Mouse (Mus musculus) midbrain, postnatal 0 days (tissue): Measurements from ENCODE around the gene Dxo. TPM values are rescaled to one million over a fixed set of nuclear protein-coding genes. Genes with fewer than 3 reads are reported as not detected.
"Not testable (repeated sequence)": the region's sequence is repeated elsewhere in the genome, so short reads cannot be mapped to it uniquely, and the experiment has no call there.

Source experiments
- ATAC-seq: fragments of 200-750 bp; cut with Nextera tagmentation; 2 replicates; pipeline ENCODE4 v1.8.0; 2017; ENCODE audit warnings: moderate number of reproducible peaks, mild to moderate bottlenecking, moderate TSS enrichment, moderate library complexity; ENCODE audit not compliant: low FRiP score
- DNase-seq: peaks from one replicate; pipeline ENCODE4 v3.0.0-alpha.2; 2015; ENCODE audit warnings: low spot score
- H3K27ac ChIP-seq: fragments of 300-500 bp; sonication (generic); 2 replicates; pipeline ENCODE4 v1.5.1; 2014; ENCODE audit warnings: low read depth, mild to moderate bottlenecking, low read length, mixed read lengths
- H3K27me3 ChIP-seq: fragments of 300-500 bp; sonication (generic); 2 replicates; pipeline ENCODE4 v1.6.1; 2014; ENCODE audit warnings: low read length, control low read depth, mixed read lengths; ENCODE audit not compliant: insufficient read depth
- H3K36me3 ChIP-seq: fragments of 300-500 bp; sonication (generic); 2 replicates; pipeline ENCODE4 v1.6.1; 2014; ENCODE audit warnings: low read length, control low read depth, mixed read lengths; ENCODE audit not compliant: insufficient read depth
- H3K4me1 ChIP-seq: fragments of 300-500 bp; sonication (generic); 2 replicates; pipeline ENCODE4 v1.6.1; 2014; ENCODE audit warnings: mild to moderate bottlenecking, control low read depth, antibody characterized with exemption, low read length, mixed read lengths; ENCODE audit not compliant: insufficient read depth
- H3K4me2 ChIP-seq: fragments of 300-500 bp; sonication (generic); 2 replicates; pipeline ENCODE4 v1.6.1; 2014; ENCODE audit warnings: low read depth, mild to moderate bottlenecking, low read length, mixed read lengths; ENCODE audit not compliant: poor library complexity, severe bottlenecking
- H3K4me3 ChIP-seq: fragments of 300-500 bp; sonication (generic); 2 replicates; pipeline ENCODE4 v1.5.1; 2014; ENCODE audit warnings: low read depth, mild to moderate bottlenecking, low read length, moderate library complexity
- H3K9ac ChIP-seq: fragments of 300-500 bp; sonication (generic); replicated peaks from 2 replicates; pipeline ENCODE4 v1.6.1; 2014; ENCODE audit warnings: mild to moderate bottlenecking, low read length, moderate library complexity, mixed read lengths; ENCODE audit not compliant: poor library complexity, severe bottlenecking
- H3K9me3 ChIP-seq: fragments of 300-500 bp; sonication (generic); 2 replicates; pipeline ENCODE4 v1.6.1; 2016; ENCODE audit warnings: low read length, control low read depth
- CTCF ChIP-seq: IDR thresholded peaks from 2 replicates; pipeline ENCODE4 v1.5.1; 2016; ENCODE audit warnings: antibody characterized with exemption, mild to moderate bottlenecking
- WGBS: fragments of 180-500 bp; shearing (Covaris S2); extraction: QIAGEN DNeasy Blood & Tissue Kit; methylation state at CpG from one replicate; pipeline ENCODE4 v1.1.7; 2014; 5-methylcytosine and 5-hydroxymethylcytosine counted together
- polyA plus RNA-seq: library from polyadenylated mRNA; unstranded; fragments of >200 nt; fragmentation: Nextera tagmentation; extraction: Ambion mirVana; gene quantifications from 2 replicates; pipeline ENCODE4 v1.2.1, GENCODE M21; 2015
- total RNA-seq: library from RNA; depleted of rRNA; stranded (reverse); fragments of >200 nt; gene quantifications from 2 replicates; pipeline ENCODE4 v1.2.3, GENCODE M21; 2014

Gene Dxo
- total and polyA plus RNA-seq, 2 experiments from 2014 or later = 40.7 to 56.4 TPM

GRCm38 (mm10) chr17:34804871-34805562, 31.8 kb upstream of the Dxo start:
- DNase-seq (no peak), ATAC-seq (no peak)
- Histone ChIP-seq H3K4me2 (no peak overlapping the region), H3K9ac (no peak overlapping the region), H3K36me3 (no peaks in the 10 kb centered on the region; the same call in 1 of the 2 replicates), H3K27me3 (no peaks in the 10 kb centered on the region), H3K9me3 (no peaks in the 10 kb centered on the region; the same call in 1 of the 2 replicates), H3K4me1 (no peaks in the 10 kb centered on the region), H3K27ac (no peak overlapping the region), H3K4me3 (no peak overlapping the region)
- WGBS = 76% methylated on average over 6 of the region's 6 CpGs
- peak; percentile 41 for TF ChIP-seq CTCF

GRCm38 (mm10) chr17:34807176-34807575, 29.6 kb upstream of the Dxo start:
- 74% methylated on average over 3 of the region's 3 CpGs for WGBS
- Histone ChIP-seq H3K9ac (no peak overlapping the region), H3K4me2 (no peak overlapping the region), H3K36me3 (no peaks in the 10 kb centered on the region; the same call in 1 of the 2 replicates), H3K9me3 (no peaks in the 10 kb centered on the region; the same call in 1 of the 2 replicates), H3K4me1 (no peaks in the 10 kb centered on the region), H3K27ac (no peak overlapping the region), H3K27me3 (no peaks in the 10 kb centered on the region), H3K4me3 (no peak overlapping the region)
- DNase-seq (no peak), ATAC-seq (no peak)
- no peak for TF ChIP-seq CTCF

GRCm38 (mm10) chr17:34808599-34809205, 28.1 kb upstream of the Dxo start:
- 82% methylated on average over 6 of the region's 6 CpGs for WGBS
- Histone ChIP-seq H3K9ac (no peak overlapping the region), H3K4me3 (no peak overlapping the region), H3K27me3 (no peaks in the 10 kb centered on the region), H3K27ac (no peak overlapping the region), H3K9me3 (no peaks in the 10 kb centered on the region; the same call in 1 of the 2 replicates), H3K36me3 (no peaks in the 10 kb centered on the region; the same call in 1 of the 2 replicates), H3K4me1 (no peaks in the 10 kb centered on the region), H3K4me2 (no peak overlapping the region)
- DNase-seq (no peak), ATAC-seq (no peak)
- no peak for TF ChIP-seq CTCF

GRCm38 (mm10) chr17:34810411-34810810, 26.4 kb upstream of the Dxo start:
- not testable (repeated sequence) for ATAC-seq, DNase-seq, H3K4me2 ChIP-seq, H3K27ac ChIP-seq, H3K9me3 ChIP-seq, H3K36me3 ChIP-seq, H3K4me1 ChIP-seq, H3K27me3 ChIP-seq, H3K9ac ChIP-seq, H3K4me3 ChIP-seq
- 87% methylated on average over 5 of the region's 5 CpGs for WGBS

- H3K27ac ChIP-seq, ATAC-seq, H3K4me1 ChIP-seq, H3K4me3 ChIP-seq, H3K36me3 ChIP-seq, H3K4me2 ChIP-seq, H3K27me3 ChIP-seq, H3K9me3 ChIP-seq, H3K9ac ChIP-seq, DNase-seq: not testable (repeated sequence)
- 85% methylated on average over 8 of the region's 8 CpGs for WGBS
These were observed 26.0 kb upstream of the Dxo start for GRCm38 (mm10) chr17:34810811-34811210.

- TF ChIP-seq CTCF = no peak
- Histone ChIP-seq H3K9me3 (no peaks in the 10 kb centered on the region), H3K9ac (no peak overlapping the region), H3K27me3 (no peaks in the 10 kb centered on the region), H3K4me3 (no peak overlapping the region), H3K4me1 (no peaks in the 10 kb centered on the region), H3K36me3 (no peaks in the 10 kb centered on the region; the same call in 1 of the 2 replicates), H3K4me2 (no peak overlapping the region), H3K27ac (no peak overlapping the region)
- ATAC-seq (no peak), DNase-seq (no peak)
- 79% methylated on average over 15 of the region's 15 CpGs for WGBS
These were observed 25.5 kb upstream of the Dxo start for GRCm38 (mm10) chr17:34811275-34811674.
